Mouse (Mus musculus) liver, embryonic 12.5 days (tissue): ENCODE results near the gene Eif4enif1. TPM values are rescaled to one million over a fixed set of nuclear protein-coding genes. Genes with fewer than 3 reads are reported as not detected.
"Not testable (repeated sequence)": the region's sequence is repeated elsewhere in the genome, so short reads cannot be mapped to it uniquely, and the experiment has no call there.

ENCODE experiments used
- ATAC-seq: fragments of 200-750 bp; cut with Nextera tagmentation; 2 replicates; pipeline ENCODE4 v1.8.0; 2017; ENCODE audit warnings: moderate number of reproducible peaks, mild to moderate bottlenecking, moderate library complexity
- H3K27ac ChIP-seq: fragments of 300-500 bp; sonication (generic); 2 replicates; pipeline ENCODE4 v1.5.1; 2016; ENCODE audit warnings: mild to moderate bottlenecking
- H3K27me3 ChIP-seq: fragments of 300-500 bp; sonication (generic); replicated peaks from 2 replicates; pipeline ENCODE4 v1.6.1; 2016; ENCODE audit warnings: mild to moderate bottlenecking, moderate library complexity
- H3K36me3 ChIP-seq: fragments of 300-500 bp; sonication (generic); 2 replicates; pipeline ENCODE4 v1.6.1; 2016; ENCODE audit warnings: mild to moderate bottlenecking, moderate library complexity
- H3K4me1 ChIP-seq: fragments of 300-500 bp; sonication (generic); 2 replicates; pipeline ENCODE4 v1.6.1; 2016
- H3K4me2 ChIP-seq: fragments of 300-500 bp; sonication (generic); 2 replicates; pipeline ENCODE4 v1.6.1; 2016; ENCODE audit warnings: mild to moderate bottlenecking, moderate library complexity
- H3K4me3 ChIP-seq: fragments of 300-500 bp; sonication (generic); 2 replicates; pipeline ENCODE4 v1.5.1; 2016; ENCODE audit warnings: mild to moderate bottlenecking, moderate library complexity
- H3K9ac ChIP-seq: fragments of 300-500 bp; sonication (generic); 2 replicates; pipeline ENCODE4 v1.6.1; 2016; ENCODE audit warnings: mild to moderate bottlenecking, moderate library complexity
- H3K9me3 ChIP-seq: fragments of 300-500 bp; sonication (generic); replicated peaks from 2 replicates; pipeline ENCODE4 v1.6.1; 2016; ENCODE audit warnings: mild to moderate bottlenecking, moderate library complexity
- WGBS: fragments of 180-500 bp; shearing (Covaris S2); methylation state at CpG from one replicate; pipeline ENCODE4 v1.1.7; 2016; ENCODE audit not compliant: insufficient replicate concordance; 5-methylcytosine and 5-hydroxymethylcytosine counted together
- polyA plus RNA-seq: library from polyadenylated mRNA; unstranded; fragments of >200 nt; fragmentation: Nextera tagmentation; extraction: Ambion mirVana; gene quantifications from 2 replicates; pipeline ENCODE4 v1.2.1, GENCODE M21; 2016

Eif4enif1 gene
- 38.8 and 44.4 TPM in 2 replicates for polyA plus RNA-seq

DNA sequence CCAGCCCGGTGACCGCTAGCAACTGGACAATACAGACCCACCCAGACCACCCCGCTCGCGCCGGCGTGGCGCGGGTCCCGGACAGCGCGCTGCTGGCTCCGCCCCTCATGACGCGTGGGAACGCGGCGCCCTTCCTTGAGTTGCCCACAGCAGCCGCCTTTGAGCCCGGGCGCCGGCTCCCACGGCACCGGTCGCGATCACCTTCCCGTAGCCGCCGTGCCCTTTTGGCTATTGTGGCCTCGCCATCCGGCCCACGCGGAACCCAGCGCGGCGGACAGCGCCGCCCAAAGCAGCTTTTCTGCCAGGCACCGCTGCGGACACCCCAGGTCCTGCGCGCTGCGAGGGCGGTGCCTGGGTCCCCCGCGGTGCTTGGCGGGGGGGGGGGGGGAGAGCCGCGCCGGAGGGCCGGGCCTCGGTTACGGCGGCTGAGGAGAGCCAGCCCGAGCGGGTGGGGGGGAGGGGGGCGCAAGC, at the start of gene Eif4enif1:
TSS of gene Eif4enif1 (plus strand) at position 162 of the 471 bp plus-strand sequence.
- peak within 1 kb of the TSS; percentile 55 for H3K27ac ChIP-seq
- H3K4me3 ChIP-seq = peak within 1 kb of the TSS; percentile 58
- H3K9me3 ChIP-seq = no peaks in the 10 kb centered on the region
- H3K27me3 ChIP-seq = no peaks in the 10 kb centered on the region
- H3K9ac ChIP-seq = peak within 1 kb of the TSS; percentile 74
- WGBS = 0% methylated on average over 41 of the region's 57 CpGs
- peak; percentile 83 for ATAC-seq
- peaks cover 17% of the 10 kb centered on the region for H3K4me1 ChIP-seq
- H3K36me3 ChIP-seq = peaks cover 28% of the 10 kb centered on the region
- peak within 1 kb of the TSS; percentile 55 for H3K4me2 ChIP-seq

DNA sequence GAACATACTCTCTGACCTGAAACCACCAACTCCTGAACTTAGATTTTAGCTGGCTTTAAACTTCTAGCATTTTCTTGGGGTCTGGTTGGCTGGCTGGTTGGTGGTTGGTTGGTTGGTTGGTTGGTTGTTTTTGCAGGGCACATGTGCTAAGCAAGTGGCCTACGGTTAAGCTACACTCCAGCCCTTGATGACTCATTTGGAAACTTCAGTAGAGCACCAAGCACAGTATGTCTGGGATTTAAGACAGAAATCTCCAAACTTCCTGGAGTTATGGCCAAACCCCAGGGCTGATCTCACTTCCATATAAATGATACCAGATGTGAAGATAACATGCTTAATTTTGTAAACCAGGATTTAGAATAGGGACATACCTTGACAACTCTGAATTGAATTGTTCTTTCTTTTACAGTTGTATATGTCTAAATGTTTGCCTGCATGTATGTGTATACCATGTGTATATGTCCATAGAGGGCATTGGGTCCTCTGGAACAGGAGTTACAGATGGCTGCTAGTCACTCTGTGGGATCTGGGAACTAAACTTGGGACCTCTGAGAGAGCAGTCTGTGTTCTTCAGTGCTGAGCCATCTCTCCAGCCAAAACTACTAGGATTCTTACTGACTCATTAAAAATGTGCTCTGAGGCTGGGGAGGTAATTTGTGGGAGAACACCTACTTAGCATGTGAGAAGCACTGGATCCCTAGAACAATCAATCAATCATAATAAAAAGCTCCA, 48.4 kb upstream of the Eif4enif1 start:
- not testable (repeated sequence) for H3K4me3 ChIP-seq, H3K4me2 ChIP-seq, H3K4me1 ChIP-seq, H3K27me3 ChIP-seq, H3K9ac ChIP-seq, H3K27ac ChIP-seq
- ATAC-seq = peak; percentile 31
- WGBS = 73% methylated on average over 1 of the region's 1 CpGs
- H3K36me3 ChIP-seq = peaks cover 14% of the 10 kb centered on the region
- peaks cover 13% of the 10 kb centered on the region for H3K9me3 ChIP-seq

DNA sequence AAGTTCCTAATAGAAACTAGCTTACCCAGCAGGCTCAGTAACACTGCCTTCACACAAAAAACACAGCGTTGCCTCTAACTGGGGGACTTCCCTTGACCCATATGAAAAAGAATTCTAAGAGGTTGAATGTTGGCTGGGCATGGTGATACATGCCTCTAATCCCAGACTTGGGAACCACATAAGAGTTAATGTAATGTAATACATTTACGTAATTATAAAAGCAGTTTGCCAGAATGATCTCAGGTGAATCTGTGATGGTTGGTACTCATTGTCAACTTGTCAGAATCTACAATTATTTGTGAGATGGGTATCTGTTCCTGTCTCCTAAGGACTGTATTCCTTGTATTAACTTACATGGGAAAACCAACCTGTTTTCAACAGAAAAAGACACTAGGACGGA, 45.2 kb upstream of the Eif4enif1 start:
- WGBS = 77% methylated on average over 2 of the region's 3 CpGs
- peaks cover 13% of the 10 kb centered on the region for H3K9me3 ChIP-seq
- not testable (repeated sequence) for H3K4me1 ChIP-seq, H3K27me3 ChIP-seq, H3K4me2 ChIP-seq, H3K9ac ChIP-seq, H3K4me3 ChIP-seq, ATAC-seq, H3K27ac ChIP-seq, H3K36me3 ChIP-seq

DNA sequence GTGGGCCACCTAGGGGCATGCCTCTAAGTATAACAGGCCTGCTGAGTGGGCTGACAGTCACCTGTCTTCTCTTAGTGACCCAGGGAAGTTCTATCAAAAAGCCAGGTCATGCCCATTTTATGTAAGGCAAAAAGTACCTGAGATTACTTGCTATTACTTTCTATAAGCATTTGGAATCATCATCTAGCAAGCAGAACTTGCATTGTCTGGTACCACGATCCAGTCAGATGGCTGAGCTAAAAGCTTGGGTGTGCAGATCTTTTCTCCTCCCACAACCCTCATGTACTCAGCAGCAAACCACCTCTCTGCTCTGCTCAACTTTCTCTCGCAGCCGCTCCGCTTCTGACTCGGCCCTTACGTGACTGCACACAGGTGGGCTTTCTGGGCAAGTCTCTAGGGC, 44.2 kb upstream of the Eif4enif1 start:
- not testable (repeated sequence) for ATAC-seq, H3K27ac ChIP-seq, H3K4me1 ChIP-seq, H3K4me2 ChIP-seq, H3K36me3 ChIP-seq, H3K4me3 ChIP-seq, H3K27me3 ChIP-seq, H3K9ac ChIP-seq
- WGBS = 85% methylated on average over 6 of the region's 6 CpGs
- H3K9me3 ChIP-seq = peaks cover 17% of the 10 kb centered on the region

DNA sequence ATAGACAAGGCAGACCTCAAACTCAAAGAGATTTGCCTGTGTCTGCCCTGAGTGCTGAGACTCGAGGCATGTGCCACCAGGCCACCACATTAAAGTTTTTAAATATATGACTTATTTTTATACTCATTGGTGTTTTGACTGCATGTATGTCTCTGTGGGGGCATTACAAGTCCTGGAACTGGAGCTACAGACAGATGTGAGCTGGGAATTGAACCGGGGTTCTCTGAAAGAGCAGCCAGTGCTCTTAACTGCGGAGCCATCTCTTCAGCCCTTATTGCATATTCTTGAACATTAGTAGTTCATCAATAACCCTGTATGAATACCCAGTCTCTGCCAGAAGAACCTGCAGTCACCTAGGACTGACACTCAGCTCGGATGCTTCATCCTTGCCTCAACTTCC, 43.4 kb upstream of the Eif4enif1 start:
- not testable (repeated sequence) for ATAC-seq, H3K4me3 ChIP-seq, H3K4me2 ChIP-seq, H3K27ac ChIP-seq, H3K9ac ChIP-seq, H3K36me3 ChIP-seq, H3K4me1 ChIP-seq, H3K27me3 ChIP-seq
- H3K9me3 ChIP-seq = peaks cover 15% of the 10 kb centered on the region
- 72% methylated on average over 4 of the region's 4 CpGs for WGBS

DNA sequence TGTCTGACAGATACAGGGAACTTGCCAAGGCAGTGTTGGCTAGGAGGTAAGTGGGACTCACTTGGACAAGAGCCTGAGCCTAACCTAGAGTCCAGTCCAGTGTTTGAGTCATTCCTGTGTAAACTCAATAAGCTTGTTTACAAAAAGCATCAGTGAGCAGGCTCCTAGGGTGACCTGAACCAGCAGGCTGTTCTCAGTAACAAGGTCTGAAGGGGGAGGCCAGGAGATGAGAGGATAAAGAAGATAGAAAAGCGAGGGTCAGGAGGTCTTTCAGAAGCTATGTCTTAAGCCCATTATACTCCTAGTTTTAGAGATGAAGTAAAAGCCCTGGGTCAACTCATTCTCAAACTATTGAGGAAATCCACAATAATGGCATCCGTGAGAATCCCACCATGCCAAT, 40.8 kb upstream of the Eif4enif1 start:
- ATAC-seq, H3K27me3 ChIP-seq, H3K27ac ChIP-seq, H3K9ac ChIP-seq, H3K4me3 ChIP-seq, H3K4me2 ChIP-seq, H3K36me3 ChIP-seq, H3K4me1 ChIP-seq: not testable (repeated sequence)
- WGBS = 22% methylated on average over 1 of the region's 2 CpGs
- peaks cover 15% of the 10 kb centered on the region for H3K9me3 ChIP-seq

DNA sequence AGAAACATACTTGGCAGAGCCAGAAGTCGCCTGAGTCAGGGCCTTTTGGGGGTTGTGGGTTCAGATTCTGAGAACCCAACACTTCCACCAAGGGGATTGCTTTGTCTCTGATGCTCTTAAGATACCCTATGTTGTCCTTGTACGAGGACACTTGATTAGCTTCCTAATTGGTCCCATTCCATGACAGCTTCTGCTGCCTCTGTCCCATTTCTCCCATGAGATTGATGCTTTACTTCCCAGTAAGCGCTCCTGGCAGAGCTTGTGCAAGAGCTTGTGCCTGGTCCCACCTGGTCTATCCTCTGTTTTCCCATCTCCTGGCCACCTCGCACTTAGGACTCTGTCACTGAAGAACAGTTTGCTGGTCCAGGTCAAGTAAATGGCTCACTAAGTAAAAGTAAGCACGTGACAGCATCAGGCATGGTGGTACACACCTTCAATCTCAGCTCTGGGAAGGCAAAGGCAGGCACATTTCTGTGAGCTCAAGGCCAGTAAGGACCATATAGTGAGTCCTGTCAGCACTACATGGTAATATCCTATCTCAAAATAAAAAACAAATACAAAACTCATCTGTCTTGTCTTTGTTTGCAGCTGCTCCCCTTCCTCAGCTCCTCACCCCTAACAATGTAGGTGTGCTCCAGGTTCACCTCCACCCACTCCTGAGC, 39.8 kb upstream of the Eif4enif1 start:
- 54% methylated on average over 5 of the region's 5 CpGs for WGBS
- not testable (repeated sequence) for H3K4me3 ChIP-seq, H3K36me3 ChIP-seq, H3K9ac ChIP-seq, H3K27me3 ChIP-seq, H3K27ac ChIP-seq, H3K4me2 ChIP-seq, H3K4me1 ChIP-seq
- peaks cover 15% of the 10 kb centered on the region for H3K9me3 ChIP-seq
- ATAC-seq = peak; percentile 38

DNA sequence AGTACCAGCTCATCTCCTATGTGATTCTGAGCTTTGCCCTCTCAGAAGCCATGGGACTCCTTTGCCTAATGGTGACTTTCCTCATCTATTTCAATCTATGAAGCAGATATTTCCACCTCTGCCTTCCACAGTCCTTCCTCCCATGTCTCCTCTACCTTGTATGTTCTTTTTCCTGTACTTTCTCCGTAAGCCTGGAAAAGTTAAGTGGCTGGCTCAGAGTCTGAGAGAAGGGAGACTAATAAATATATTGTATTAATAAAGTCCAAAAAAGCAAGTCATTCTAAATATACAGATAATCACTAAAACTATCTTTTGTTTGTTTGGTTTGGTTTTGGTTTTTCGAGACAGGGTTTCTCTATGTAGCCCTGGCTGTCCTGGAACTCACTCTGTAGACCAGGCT, 39.1 kb upstream of the Eif4enif1 start:
- not testable (repeated sequence) for H3K9ac ChIP-seq, H3K36me3 ChIP-seq, H3K27ac ChIP-seq, ATAC-seq, H3K27me3 ChIP-seq, H3K4me2 ChIP-seq, H3K4me1 ChIP-seq, H3K4me3 ChIP-seq
- peaks cover 17% of the 10 kb centered on the region for H3K9me3 ChIP-seq
- WGBS = 63% methylated on average over 2 of the region's 2 CpGs

DNA sequence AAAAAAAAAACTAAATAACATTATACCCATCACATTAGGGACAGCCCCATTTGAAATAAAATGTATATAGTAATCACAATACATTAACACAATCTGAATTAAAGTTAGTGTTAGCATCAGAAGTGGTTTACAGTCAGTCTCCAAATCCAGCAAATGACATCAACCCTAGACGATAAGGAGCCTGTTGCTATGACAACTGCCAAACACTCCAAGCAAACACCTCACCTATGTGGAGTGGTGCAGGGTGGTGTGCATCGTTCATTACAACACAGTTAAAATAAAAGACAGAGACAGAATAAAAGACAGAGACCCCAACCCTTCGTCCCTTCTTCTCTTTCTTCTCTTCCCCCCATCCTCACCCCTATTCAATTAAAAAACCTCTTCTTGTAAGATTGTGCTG, 38.5 kb upstream of the Eif4enif1 start:
- ATAC-seq, H3K4me3 ChIP-seq, H3K4me2 ChIP-seq, H3K27me3 ChIP-seq, H3K36me3 ChIP-seq, H3K9ac ChIP-seq, H3K4me1 ChIP-seq, H3K27ac ChIP-seq: not testable (repeated sequence)
- H3K9me3 ChIP-seq = peaks cover 17% of the 10 kb centered on the region
- WGBS = 65% methylated on average over 3 of the region's 3 CpGs

DNA sequence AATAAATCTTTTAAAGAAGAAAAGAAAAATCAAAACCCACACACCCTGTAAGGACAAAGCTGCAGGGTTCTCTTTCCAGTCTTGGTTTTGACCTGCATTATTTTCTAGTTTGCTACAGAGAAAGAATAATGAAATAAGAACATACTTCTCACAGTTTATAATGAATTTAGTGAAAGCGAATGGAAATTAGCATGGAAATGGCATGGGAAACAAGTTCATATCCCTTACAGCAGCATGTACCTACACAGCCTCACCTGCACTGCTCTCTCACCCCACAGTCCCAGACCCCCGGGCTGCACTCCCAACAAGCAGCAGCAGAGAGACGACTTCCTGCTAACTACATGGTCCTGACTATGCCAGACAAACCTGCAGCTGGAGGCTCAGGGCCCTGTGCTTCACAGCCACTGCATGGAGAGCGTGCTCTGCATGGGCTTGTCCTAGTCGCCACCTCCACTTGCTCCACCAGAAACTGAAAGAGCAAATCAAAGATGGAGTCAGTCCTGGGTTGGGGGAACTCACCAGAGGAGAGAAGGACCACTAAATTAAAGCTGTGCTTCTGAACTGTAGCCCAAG, 36.9 kb upstream of the Eif4enif1 start:
- not testable (repeated sequence) for H3K4me3 ChIP-seq, H3K9ac ChIP-seq, H3K4me1 ChIP-seq, H3K36me3 ChIP-seq, H3K27me3 ChIP-seq, H3K4me2 ChIP-seq, H3K27ac ChIP-seq
- H3K9me3 ChIP-seq = peaks cover 17% of the 10 kb centered on the region
- 51% methylated on average over 3 of the region's 5 CpGs for WGBS
- ATAC-seq = peak; percentile 26

DNA sequence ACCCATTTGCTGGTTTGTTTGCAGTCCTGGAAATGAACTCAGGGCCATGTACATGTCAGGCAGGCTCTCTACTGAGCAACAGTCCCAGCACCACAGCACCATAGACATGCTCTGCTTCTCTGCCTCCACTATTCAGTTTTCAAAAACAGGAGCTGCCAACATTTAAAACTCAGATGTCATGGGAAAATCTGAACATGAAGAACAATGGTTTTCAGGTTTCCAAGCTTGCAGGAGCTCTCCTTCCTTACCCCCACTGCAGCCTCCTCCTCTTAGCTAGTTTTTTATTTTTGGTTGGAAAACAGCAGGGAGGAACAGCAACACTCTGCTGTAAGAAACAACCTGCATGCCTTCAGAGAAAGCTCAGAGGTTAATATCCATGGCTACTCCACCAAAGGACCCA, 35.9 kb upstream of the Eif4enif1 start:
- H3K9me3 ChIP-seq = peaks cover 16% of the 10 kb centered on the region
- not testable (repeated sequence) for H3K4me1 ChIP-seq, ATAC-seq, H3K36me3 ChIP-seq, H3K9ac ChIP-seq, H3K4me3 ChIP-seq, H3K27me3 ChIP-seq, H3K4me2 ChIP-seq, H3K27ac ChIP-seq

DNA sequence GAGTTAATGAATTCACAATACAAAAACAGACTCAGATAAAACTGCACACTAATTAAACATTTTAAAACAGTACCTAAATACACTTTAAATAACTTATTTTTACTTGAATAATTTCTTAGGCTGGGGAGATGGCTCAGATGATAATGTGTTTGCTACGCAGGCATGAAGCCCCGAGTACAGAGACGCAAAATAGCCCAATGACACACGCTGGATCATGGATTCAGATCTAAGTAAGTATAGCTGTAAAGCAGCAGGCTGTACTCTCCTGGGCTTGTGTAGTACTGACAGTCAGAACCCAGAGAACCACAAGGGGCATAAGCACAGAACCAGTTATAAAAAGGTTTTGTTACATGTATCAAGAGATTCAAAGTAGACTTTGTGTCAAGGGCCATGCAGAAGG, 35.1 kb upstream of the Eif4enif1 start:
- 82% methylated on average over 4 of the region's 4 CpGs for WGBS
- not testable (repeated sequence) for ATAC-seq

More for the DNA sequence above, 35.1 kb upstream of the Eif4enif1 start:
- peaks cover 18% of the 10 kb centered on the region for H3K9me3 ChIP-seq
- not testable (repeated sequence) for H3K9ac ChIP-seq, H3K27me3 ChIP-seq, H3K27ac ChIP-seq, H3K36me3 ChIP-seq, H3K4me3 ChIP-seq, H3K4me1 ChIP-seq, H3K4me2 ChIP-seq
